Mouse (Mus musculus): Measurements from ENCODE around the gene Pcgf6.

The Pcgf6 gene

DNA sequence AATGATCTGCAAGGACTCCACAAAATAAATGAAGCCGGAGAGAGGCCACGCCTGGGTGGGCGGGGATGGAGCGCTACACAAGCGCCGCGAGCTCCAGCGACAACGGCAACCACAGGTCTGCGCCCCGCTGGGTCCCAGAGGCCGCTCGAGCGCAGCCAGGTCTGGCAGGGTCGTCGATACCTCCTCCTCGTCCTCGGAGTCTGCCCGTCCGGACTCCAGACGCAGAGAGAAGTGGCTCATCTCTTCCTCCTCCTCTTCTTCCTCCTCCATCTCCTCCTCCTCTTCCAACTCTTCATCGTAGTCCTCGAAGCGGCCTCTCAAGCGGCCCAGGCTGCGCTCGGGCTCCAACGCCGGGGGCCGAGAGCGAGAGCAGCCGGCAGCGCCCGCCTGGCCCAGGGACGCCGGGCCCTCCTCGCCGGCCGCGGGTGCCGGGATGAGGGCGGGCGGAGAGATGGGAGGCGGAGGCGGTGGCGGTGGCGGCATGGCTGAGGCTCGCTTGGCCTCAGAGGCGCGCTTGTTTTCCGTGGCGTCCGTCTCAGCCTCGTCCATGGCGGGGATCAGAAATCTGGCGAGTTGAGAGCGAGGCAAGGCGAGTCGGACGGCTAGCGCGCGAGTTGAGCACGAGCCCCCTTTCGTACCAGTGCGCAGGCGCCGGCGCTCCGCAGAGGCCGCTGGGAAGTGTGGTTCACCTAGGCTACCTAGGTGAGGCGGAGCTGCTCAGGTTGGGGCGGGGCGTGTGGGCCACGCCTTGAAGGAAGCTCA lies at the start of gene Pcgf6:
Gene Pcgf6 (minus strand): TSS at position 636 of the 762 bp plus-strand sequence.
- DNase-seq = peak; percentile 83 to 86

- peak; percentile 92 to 95 for DNase-seq
These were observed 39.9 kb upstream of the Pcgf6 start, which contains the start of the genes Usmg5 and Pdcd11 for GRCm38 (mm10) chr19:47090550-47091156. Gene Usmg5, minus strand, starts transcription at chr19:47090647. Gene Pdcd11, plus strand, starts transcription at chr19:47090768.

- DNase-seq = no peak
These were observed 39.2 kb upstream of the Pcgf6 start for GRCm38 (mm10) chr19:47089718-47090525.

GRCm38 (mm10) chr19:47088226-47088625 lies 37.5 kb upstream of the Pcgf6 start:
- no peak for DNase-seq

DNA sequence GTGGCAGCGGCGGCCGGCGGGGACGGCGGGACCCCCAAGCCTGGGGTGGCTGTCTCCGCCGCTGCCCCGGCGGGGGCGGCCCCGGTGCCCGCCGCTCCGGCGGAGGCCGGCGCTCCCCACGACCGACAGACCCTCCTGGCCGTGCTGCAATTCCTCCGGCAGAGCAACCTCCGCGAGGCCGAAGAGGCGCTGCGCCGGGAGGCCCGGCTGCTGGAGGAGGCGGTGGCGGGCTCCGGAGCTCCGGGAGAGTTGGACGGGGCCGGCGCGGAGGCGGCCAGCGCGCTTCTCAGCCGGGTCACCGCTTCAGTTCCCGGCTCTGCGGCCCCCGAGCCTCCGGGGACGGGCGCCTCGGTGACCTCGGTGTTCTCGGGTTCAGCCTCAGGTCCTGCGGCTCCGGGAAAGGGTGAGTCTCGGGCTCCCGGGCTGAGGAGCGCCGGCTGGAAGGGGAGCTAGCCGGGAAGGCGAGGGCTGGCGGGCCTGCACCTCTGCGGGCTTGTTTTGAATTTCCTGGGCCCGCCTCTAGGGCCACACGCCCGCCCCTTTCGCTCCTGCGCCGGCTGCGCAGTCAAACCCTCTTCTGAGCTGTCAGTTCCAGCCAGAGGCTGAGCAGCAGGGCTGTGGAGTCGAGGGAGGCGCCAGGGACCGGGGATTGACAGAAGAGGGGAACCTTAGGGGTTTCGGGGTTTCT lies 17.4 kb upstream of the Pcgf6 start:
- peak; percentile 87 to 91 for DNase-seq

DNA sequence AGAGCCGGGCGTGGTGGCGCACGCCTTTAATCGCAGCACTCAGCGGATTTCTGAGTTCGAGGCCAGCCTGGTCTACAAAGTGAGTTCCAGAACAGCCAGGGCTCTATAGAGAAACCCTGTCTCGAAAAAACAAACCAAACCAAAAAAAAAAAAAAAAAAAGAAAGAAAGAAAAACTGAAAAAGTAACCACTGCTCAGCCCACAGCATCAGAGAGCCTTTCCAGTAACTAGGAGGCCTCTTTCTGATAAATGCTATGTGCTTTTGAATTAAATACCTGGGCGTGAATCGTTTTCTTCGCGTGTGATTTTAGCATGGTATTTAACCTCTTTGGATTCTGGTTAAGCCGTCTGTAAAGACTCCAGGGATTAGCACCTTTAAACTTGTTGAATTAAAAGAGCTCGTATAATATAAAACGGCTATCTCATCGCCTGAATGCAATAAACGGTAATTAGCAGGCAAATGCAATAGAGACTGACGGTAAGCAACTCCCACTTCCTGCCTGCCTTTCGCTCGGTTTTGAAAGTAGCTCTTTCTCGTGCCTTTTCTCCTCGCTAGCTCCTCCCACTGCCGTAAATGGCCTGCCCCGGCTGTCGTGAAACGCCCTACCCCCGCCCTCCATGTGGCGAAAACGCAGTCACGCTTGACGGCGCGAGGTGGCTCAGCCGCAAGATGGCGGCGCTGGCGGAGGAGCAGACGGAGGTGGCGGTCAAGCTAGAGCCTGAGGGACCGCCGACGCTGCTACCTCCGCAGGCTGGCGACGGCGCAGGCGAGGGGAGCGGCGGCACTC lies 16.6 kb upstream of the Pcgf6 start, which contains the start of gene Taf5:
Gene Taf5 (plus strand): TSS at position 651 of the 787 bp plus-strand sequence.
- DNase-seq = peak; percentile 98

GRCm38 (mm10) chr19:47065860-47066259 lies 15.2 kb upstream of the Pcgf6 start:
- DNase-seq = no peak

GRCm38 (mm10) chr19:47057684-47058083 lies 7.0 kb upstream of the Pcgf6 start:
- DNase-seq = no peak

DNA sequence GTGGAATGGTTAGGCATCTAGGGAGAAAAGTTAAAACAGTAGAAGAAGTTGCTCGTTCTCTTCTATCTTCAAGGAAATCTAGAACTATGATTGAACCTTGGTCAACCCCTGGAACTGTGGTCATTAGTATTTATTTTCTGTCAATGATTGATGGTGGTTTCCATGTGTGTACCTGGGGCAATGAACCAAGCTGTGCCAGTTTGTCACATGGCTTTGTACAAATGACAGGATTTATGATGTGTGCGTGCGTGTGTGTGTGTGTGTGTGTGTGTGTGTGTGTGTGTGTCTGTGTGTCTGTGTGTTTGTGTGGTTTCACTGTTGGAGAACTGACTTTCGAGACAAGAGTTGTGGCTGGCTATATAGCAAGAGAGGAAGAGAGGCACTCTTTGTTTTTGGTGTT lies 2.8 kb upstream of the Pcgf6 start:
- DNase-seq = no peak

DNA sequence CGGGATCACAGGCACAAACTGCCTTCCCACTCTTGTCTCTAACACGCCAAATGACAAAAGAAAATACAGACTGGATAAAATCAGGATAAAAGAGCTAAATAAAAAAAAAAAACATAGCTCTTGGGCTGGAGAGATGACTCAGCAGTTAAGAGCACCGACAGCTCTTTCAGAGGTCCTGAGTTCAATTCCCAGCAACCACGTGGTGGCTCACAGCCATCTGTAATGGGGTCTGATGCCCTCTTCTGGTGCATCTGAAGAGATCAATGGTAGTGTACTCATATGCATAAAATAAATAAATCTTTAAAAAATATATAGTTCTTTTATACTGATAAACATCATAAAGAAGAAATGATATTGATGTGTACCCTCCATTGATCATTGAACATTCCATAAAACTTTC lies 2.2 kb upstream of the Pcgf6 start:
- DNase-seq = no peak

- DNase-seq = no peak
These were observed 866 bp downstream of the Pcgf6 start for GRCm38 (mm10) chr19:47049840-47050239.

DNA sequence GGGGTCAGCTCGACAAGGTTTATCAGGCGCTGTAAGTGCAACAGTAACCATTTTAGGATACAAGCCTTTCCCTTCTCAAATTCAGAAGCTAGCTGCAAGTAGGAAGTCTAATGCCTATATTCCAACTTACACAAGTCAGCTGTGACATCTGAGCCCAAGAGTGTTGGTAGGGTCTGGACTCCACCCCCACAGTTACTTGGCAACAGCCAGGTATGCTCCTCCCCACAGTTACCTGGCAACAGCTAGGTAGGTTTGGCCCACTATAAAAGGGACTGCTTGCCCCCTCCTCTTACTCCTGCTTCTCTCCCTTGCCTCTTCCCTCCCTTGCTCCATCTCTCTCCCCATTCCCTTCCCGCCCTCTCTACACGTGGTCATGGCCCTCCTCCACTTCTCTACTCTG lies 1.6 kb downstream of the Pcgf6 start:
- no peak for DNase-seq

DNA sequence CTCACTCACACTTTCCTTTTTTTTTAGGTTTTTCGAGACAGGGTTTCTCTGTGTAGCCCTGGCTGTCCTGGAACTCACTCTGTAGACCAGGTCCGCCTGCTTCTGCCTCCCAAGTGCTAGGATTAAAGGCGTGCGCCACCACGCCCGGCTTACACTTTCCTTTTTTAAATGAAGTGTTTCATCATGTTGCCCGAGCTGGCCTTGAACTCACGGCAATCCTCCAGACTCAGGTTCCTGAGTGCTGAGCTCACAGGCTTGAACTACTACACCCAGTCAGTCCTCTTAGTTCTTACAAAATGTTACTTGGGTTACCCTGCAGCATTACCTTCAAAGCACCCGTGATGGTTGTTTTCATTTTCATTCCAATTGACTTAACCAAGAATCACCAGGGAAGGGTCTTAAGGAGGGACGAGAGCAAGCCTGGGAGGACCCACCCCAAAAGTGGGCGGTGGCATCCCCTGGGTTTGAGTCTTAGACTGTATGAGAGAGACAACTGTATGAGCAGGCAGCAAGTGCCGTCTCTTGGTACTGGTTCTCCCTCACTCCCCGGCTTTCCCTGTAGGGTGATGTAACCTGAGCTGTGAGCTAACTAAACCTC lies 3.4 kb downstream of the Pcgf6 start:
- no peak for DNase-seq

DNA sequence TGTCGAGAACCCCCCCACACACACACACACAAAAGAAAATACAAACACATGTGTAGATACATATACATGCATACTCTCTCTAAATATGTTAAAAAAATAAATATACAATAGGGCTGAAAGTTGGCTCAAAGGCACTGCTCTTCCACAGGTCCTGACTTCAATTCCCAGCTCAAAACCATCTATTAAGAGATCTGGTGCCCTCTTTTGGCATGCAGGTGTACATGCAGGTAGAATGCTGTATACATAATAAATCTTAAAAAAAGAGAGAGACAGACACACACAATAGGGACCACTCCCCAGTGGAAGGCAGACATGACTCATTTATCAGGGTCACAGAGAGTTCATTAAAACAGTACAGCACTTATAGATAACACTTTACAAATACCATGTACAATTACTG lies 4.4 kb downstream of the Pcgf6 start:
- DNase-seq = no peak

DNA sequence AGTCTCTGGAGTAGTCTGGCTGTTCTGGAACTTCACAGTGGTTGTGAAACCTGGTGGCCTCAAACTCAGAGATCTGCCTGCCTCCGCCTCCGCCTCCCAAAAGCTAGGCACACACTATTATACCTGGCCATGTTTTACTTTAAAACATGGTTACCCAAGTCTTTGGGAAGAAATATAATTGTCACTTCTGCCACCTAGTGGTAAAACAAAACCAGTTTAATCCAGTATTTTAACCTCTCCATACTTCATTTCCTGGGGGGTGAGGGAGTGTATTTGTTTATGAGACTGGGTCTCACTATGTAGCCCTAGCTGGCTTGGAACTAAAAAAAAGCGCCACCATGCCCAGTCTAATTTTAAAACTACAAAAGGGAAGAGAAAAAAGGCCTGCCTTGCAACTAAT lies 7.1 kb downstream of the Pcgf6 start:
- no peak for DNase-seq

GRCm38 (mm10) chr19:47040720-47041473 lies 9.8 kb downstream of the Pcgf6 start:
- no peak for DNase-seq

DNA sequence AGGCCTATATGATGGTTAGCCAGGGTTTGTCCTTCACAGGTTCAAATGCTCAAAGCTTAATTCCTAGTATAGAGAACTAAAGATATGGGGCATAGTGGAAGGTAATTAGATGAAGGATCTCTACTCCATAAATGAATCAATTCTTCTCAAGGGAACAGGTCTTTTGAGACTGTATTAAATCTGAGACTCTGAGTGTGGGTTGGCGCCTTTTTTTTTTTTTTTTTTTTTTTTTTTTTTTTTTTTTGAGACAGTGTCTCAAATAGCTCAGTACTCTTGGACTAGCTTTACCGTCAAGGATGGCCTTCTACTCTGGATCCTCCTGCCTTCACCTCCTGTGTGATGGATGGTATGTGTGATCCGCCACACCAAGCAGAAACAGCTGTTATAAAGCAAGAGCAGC lies 14.1 kb downstream of the Pcgf6 start:
- no peak for DNase-seq

DNA sequence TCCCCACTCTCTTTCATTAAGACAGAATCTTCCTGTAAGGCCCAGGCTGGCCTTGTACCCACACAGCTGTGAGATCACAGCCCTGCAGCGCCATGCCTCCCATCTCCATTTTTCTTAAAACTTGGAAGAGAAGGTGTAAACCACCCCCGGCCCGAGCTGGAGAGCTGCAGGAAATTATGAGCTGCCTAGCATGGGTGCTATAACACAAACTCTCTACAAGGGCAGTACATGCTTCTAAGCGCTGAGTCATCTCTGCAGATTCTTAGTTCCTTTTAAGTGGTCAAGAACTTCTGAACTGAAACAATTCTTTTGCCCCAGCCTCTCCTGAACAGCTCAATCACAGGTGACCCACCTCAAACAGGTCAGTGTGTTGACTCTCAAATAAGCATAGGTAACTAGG lies 15.8 kb downstream of the Pcgf6 start:
- no peak for DNase-seq

GRCm38 (mm10) chr19:47031770-47032169 lies 18.9 kb downstream of the Pcgf6 start:
- DNase-seq = no peak

DNA sequence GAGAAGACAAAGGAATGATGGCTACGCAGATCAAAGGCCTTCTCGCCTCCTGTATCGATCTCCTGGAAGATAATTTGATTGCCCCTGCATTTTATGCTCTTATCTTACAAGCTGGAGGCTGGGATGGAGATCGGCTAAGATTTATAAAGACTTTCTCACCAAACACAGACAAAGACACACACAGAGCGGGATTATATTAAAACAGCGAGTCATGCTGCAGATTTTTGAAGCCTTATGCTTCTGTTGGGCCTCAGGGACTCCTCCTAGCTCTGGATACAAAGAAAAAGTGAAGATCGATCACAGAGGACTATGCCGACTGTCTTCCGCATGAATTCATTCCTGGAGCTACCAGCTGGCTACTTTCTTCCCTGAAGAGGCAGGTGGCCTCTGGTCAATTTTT lies 20.9 kb downstream of the Pcgf6 start:
- no peak for DNase-seq

DNA sequence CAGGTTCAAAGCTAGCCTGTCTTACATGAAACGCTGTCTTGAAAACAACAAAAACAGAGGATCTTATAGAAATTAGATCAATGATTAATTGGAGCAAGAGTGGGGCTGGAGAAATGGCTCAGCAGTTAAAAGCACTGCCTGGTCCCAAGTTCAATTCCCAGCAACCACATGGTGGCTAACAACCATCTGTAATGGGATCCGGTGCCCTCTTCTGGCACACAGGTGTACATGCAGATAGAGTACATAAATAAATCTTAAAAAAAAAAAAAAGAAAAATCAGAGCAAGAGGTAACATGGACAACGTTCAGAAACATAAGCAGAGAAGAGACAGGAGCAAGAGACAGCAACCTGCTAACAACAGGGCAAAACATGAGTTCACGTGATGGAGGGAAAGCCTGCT lies 24.2 kb downstream of the Pcgf6 start:
- no peak for DNase-seq
